Mouse (Mus musculus): ENCODE measurements around the gene Rps5. TPM values are rescaled to one million over a fixed set of nuclear protein-coding genes. Genes with fewer than 3 reads are reported as not detected.

Gene Rps5
- polyA plus RNA-seq, 1 experiment = 1,420 TPM

DNA sequence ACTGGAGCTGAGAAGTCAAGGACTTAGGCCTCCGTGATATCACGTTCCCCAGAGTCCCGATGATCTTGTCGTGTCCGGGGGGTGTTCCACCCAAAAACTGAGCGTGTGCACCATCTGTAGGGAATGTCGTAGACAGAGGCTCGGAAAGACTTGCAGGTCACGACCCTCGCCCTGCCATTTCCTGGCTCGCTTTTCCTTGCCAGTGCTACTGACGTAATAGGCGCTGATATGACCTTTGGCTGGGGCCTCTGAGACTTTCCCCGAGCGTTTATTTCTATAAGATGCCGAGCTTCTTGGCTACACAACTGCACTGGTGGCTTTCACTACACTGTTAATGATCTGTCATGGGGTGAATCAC, 27.8 kb downstream of the Rps5 start:
- WGBS = 3% methylated on average over 16 of the region's 16 CpGs
- peaks cover 6% of the 10 kb centered on the region; the same call in 1 of the 2 replicates for H3K4me1 ChIP-seq (ENCODE audit: control insufficient read depth, insufficient read depth, low read length)
- peak overlapping the region; percentile 85 for H3K4me3 ChIP-seq (replicated peaks; ENCODE audit: extremely low read depth, low read depth, low read length)
- TF ChIP-seq CTCF (IDR thresholded peaks at IDR 0.05; ENCODE audit: insufficient read depth, low read length) (no peak), POLR2A (IDR thresholded peaks at IDR 0.05; ENCODE audit: borderline replicate concordance, extremely low read depth, low read depth, low read length) (no peak)
- DNase-seq = no peak

- no peak overlapping the region for H3K4me3 ChIP-seq (replicated peaks; ENCODE audit: extremely low read depth, low read depth, low read length)
Observed at GRCm38 (mm10) chr7:12954896-12955295, 32.8 kb downstream of the Rps5 start.

DNA sequence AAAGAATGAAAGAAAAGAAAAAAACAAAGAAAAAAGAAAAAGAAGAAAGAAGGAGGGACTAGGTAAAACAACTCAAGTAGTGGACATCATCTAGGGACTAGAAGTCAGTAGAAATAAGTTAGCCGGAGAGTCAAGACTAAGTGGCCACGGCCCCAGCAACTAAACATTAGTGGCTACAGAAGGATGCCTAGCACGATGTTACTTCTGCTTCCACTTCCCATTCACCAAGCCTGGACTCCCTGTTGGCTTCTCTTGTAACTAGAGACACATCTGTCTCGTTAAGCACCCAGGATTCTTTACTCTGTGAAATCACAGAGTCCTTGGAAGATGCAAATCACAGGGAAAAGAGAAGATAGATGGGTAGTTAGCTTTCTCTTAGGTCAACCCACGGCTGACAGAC, 35.4 kb downstream of the Rps5 start:
- TF ChIP-seq POLR2A (IDR thresholded peaks at IDR 0.05; ENCODE audit: borderline replicate concordance, extremely low read depth, low read depth, low read length) (no peak), CTCF (IDR thresholded peaks at IDR 0.05; ENCODE audit: insufficient read depth, low read length) (no peak)
- 62% methylated on average over 5 of the region's 5 CpGs for WGBS
- no peak for DNase-seq
- H3K4me3 ChIP-seq (replicated peaks; ENCODE audit: extremely low read depth, low read depth, low read length) = no peak overlapping the region
- no peaks in the 10 kb centered on the region for H3K4me1 ChIP-seq (ENCODE audit: control insufficient read depth, insufficient read depth, low read length)

More at GRCm38 (mm10) chr7:12954896-12955295, 32.8 kb downstream of the Rps5 start:
- TF ChIP-seq POLR2A (IDR thresholded peaks at IDR 0.05; ENCODE audit: borderline replicate concordance, extremely low read depth, low read depth, low read length) (no peak), CTCF (IDR thresholded peaks at IDR 0.05; ENCODE audit: insufficient read depth, low read length) (no peak)
- WGBS = 44% methylated on average over 3 of the region's 3 CpGs
- peaks cover 6% of the 10 kb centered on the region; the same call in 1 of the 2 replicates for H3K4me1 ChIP-seq (ENCODE audit: control insufficient read depth, insufficient read depth, low read length)
- DNase-seq = no peak

GRCm38 (mm10) chr7:12958948-12959347, 36.9 kb downstream of the Rps5 start:
- no peak for TF ChIP-seq POLR2A (IDR thresholded peaks at IDR 0.05; ENCODE audit: borderline replicate concordance, extremely low read depth, low read depth, low read length)
- TF ChIP-seq CTCF (IDR thresholded peaks at IDR 0.05; ENCODE audit: insufficient read depth, low read length) = no peak
- DNase-seq = no peak
- no peaks in the 10 kb centered on the region for H3K4me1 ChIP-seq (ENCODE audit: control insufficient read depth, insufficient read depth, low read length)
- H3K4me3 ChIP-seq (replicated peaks; ENCODE audit: extremely low read depth, low read depth, low read length) = no peak overlapping the region
- WGBS = 75% methylated on average over 4 of the region's 4 CpGs

- TF ChIP-seq CTCF (IDR thresholded peaks at IDR 0.05; ENCODE audit: insufficient read depth, low read length) (no peak), POLR2A (IDR thresholded peaks at IDR 0.05; ENCODE audit: borderline replicate concordance, extremely low read depth, low read depth, low read length) (no peak)
- no peaks in the 10 kb centered on the region for H3K4me1 ChIP-seq (ENCODE audit: control insufficient read depth, insufficient read depth, low read length)
- no peak for DNase-seq
- WGBS = 52% methylated on average over 4 of the region's 4 CpGs
- no peak overlapping the region for H3K4me3 ChIP-seq (replicated peaks; ENCODE audit: extremely low read depth, low read depth, low read length)
Observed at GRCm38 (mm10) chr7:12959718-12960117, 37.6 kb downstream of the Rps5 start.

- peaks cover 5% of the 10 kb centered on the region; the same call in 1 of the 2 replicates for H3K4me1 ChIP-seq (ENCODE audit: control insufficient read depth, insufficient read depth, low read length)
- WGBS = under 1% methylated on average over 29 of the region's 29 CpGs
- TF ChIP-seq CTCF (IDR thresholded peaks at IDR 0.05; ENCODE audit: insufficient read depth, low read length) = no peak
- peak; percentile 80; the same call in 1 of the 2 replicates for TF ChIP-seq POLR2A (IDR thresholded peaks at IDR 0.05; ENCODE audit: borderline replicate concordance, extremely low read depth, low read depth, low read length)
- peak overlapping the region; percentile 77 for H3K4me3 ChIP-seq (replicated peaks; ENCODE audit: extremely low read depth, low read depth, low read length)
- peak; percentile 28 for DNase-seq
Observed at GRCm38 (mm10) chr7:12961511-12962141, 39.5 kb downstream of the Rps5 start.

- TF ChIP-seq CTCF (IDR thresholded peaks at IDR 0.05; ENCODE audit: insufficient read depth, low read length) = no peak
- TF ChIP-seq POLR2A (IDR thresholded peaks at IDR 0.05; ENCODE audit: borderline replicate concordance, extremely low read depth, low read depth, low read length) = peak; percentile 77
- peak within 1 kb of the TSS; percentile 73 for H3K4me3 ChIP-seq (replicated peaks; ENCODE audit: extremely low read depth, low read depth, low read length)
- under 1% methylated on average over 23 of the region's 23 CpGs for WGBS
- peaks cover 6% of the 10 kb centered on the region; the same call in 1 of the 2 replicates for H3K4me1 ChIP-seq (ENCODE audit: control insufficient read depth, insufficient read depth, low read length)
- peak; percentile 88 for DNase-seq
Observed at GRCm38 (mm10) chr7:12965678-12966091, 43.6 kb downstream of the Rps5 start, which contains the start of gene Zfp324. Gene Zfp324 (plus strand): TSS chr7:12965838.

- TF ChIP-seq POLR2A (IDR thresholded peaks at IDR 0.05; ENCODE audit: borderline replicate concordance, extremely low read depth, low read depth, low read length) (no peak), CTCF (IDR thresholded peaks at IDR 0.05; ENCODE audit: insufficient read depth, low read length) (no peak)
- peak; percentile 74 for DNase-seq
- 1% methylated on average over 29 of the region's 29 CpGs for WGBS
- peaks cover 6% of the 10 kb centered on the region; the same call in 1 of the 2 replicates for H3K4me1 ChIP-seq (ENCODE audit: control insufficient read depth, insufficient read depth, low read length)
- H3K4me3 ChIP-seq (replicated peaks; ENCODE audit: extremely low read depth, low read depth, low read length) = peak overlapping the region; percentile 73
Observed at GRCm38 (mm10) chr7:12966104-12966845, 44.2 kb downstream of the Rps5 start.

DNA sequence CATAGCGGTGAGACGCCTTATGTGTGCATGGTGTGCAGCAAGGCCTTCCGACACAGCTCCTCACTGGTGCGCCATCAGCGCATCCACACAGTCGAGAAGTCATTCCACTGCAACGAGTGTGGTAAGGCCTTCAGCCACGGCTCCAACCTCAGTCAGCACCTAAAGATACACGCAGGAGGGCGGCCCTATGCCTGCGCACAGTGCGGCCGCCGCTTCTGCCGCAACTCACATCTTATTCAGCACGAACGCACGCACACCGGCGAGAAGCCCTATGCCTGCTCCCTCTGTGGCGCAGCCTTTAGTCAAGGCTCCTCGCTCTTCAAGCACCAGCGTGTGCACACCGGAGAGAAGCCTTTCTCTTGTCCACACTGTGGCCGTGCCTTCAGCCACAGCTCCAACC, 48.8 kb downstream of the Rps5 start:
- WGBS = 95% methylated on average over 25 of the region's 25 CpGs
- no peak for TF ChIP-seq CTCF (IDR thresholded peaks at IDR 0.05; ENCODE audit: insufficient read depth, low read length)
- no peak for TF ChIP-seq POLR2A (IDR thresholded peaks at IDR 0.05; ENCODE audit: borderline replicate concordance, extremely low read depth, low read depth, low read length)
- Histone ChIP-seq H3K4me1 (ENCODE audit: control insufficient read depth, insufficient read depth, low read length) (peaks cover 3% of the 10 kb centered on the region; the same call in 1 of the 2 replicates), H3K4me3 (replicated peaks; ENCODE audit: extremely low read depth, low read depth, low read length) (no peak overlapping the region)
- no peak for DNase-seq

Other genes starting within 250 kb of the Rps5 start
- gene Vmn2r55, start 237.3 kb upstream of the Rps5 start, polyA plus RNA-seq (2012; rRNA removed) = not detected in 2 replicates
- gene Vmn2r56, start 187.3 kb upstream of the Rps5 start, polyA plus RNA-seq (2012; rRNA removed) = not detected in 2 replicates
- 1.4 and 3.1 TPM in 2 replicates for gene Zscan18, start 118.7 kb upstream of the Rps5 start, polyA plus RNA-seq (2012; rRNA removed)
- 0.91 and 2.1 TPM in 2 replicates for gene Zfp329, start 103.4 kb upstream of the Rps5 start, polyA plus RNA-seq (2012; rRNA removed)
- 8.9 and 12.1 TPM in 2 replicates for gene Zfp110, start 87.5 kb upstream of the Rps5 start, polyA plus RNA-seq (2012; rRNA removed)
- 0.74 and 1.2 TPM in 2 replicates for gene Zfp128, start 41.1 kb upstream of the Rps5 start, polyA plus RNA-seq (2012; rRNA removed)
- gene Zscan22, start 24.5 kb upstream of the Rps5 start, polyA plus RNA-seq (2012; rRNA removed) = 8.4 and 8.5 TPM in 2 replicates
- gene Rnf225, start 5.1 kb downstream of the Rps5 start, polyA plus RNA-seq (2012; rRNA removed) = 2.3 and 7.0 TPM in 2 replicates
- gene Zfp324, start 43.5 kb downstream of the Rps5 start, polyA plus RNA-seq (2012; rRNA removed) = 6.1 and 6.8 TPM in 2 replicates
- gene Zfp446, start 55.6 kb downstream of the Rps5 start, polyA plus RNA-seq (2012; rRNA removed) = 5.3 and 7.4 TPM in 2 replicates
- gene Slc27a5, start 75.9 kb downstream of the Rps5 start, polyA plus RNA-seq (2012; rRNA removed) = 0.20 and 0.75 TPM in 2 replicates
- 170 and 214 TPM in 2 replicates for gene Trim28, start 76.8 kb downstream of the Rps5 start, polyA plus RNA-seq (2012; rRNA removed)
- gene Zbtb45, start 87.7 kb downstream of the Rps5 start, polyA plus RNA-seq (2012; rRNA removed) = 23.5 and 30.7 TPM in 2 replicates
- 68.5 and 93.5 TPM in 2 replicates for gene Chmp2a, start 112.5 kb downstream of the Rps5 start, polyA plus RNA-seq (2012; rRNA removed)
- 82.5 and 143 TPM in 2 replicates for gene Ube2m, start 116.0 kb downstream of the Rps5 start, polyA plus RNA-seq (2012; rRNA removed)
- gene Mzf1, start 132.5 kb downstream of the Rps5 start, polyA plus RNA-seq (2012; rRNA removed) = 2.3 and 2.5 TPM in 2 replicates
- not detected in 2 replicates for gene Vmn1r85, start 172.9 kb downstream of the Rps5 start, polyA plus RNA-seq (2012; rRNA removed)
- gene Vmn1r86, start 197.6 kb downstream of the Rps5 start, polyA plus RNA-seq (2012; rRNA removed) = not detected in 2 replicates
- gene Vmn1r87, start 217.9 kb downstream of the Rps5 start, polyA plus RNA-seq (2012; rRNA removed) = not detected in 2 replicates
- gene Vmn1r88, start 237.3 kb downstream of the Rps5 start, polyA plus RNA-seq (2012; rRNA removed) = not detected in 2 replicates